In the genomic region with DNA sequence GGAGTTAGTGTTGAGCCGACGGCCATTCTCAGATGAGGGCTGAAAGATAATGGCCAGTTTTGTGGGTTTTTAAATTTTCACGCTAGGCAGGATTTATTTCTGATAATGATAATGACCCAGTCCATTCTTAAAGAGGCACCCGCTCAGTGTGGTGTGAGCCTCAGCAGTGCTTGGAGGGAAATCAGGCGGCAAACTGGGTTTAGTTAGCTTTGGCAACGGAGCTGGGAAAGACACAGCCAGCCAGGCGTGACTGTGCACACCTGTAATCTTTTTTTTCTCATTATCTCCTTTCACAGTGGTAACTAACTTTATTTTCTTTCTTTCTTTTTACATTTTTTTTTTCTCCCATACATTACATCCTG, we compare ENCODE assay signal across 14 mouse cellular contexts. TPM values are rescaled to one million over a fixed set of nuclear protein-coding genes. Genes with fewer than 3 reads are reported as not detected.
A peak's percentile ranks its signal among the peaks of the same experiment; 100 is the strongest.
DNase-seq lines count a peak whose midpoint lies in the region; ATAC-seq lines count a peak whose summit lies in the region.
"Had no signal": no experiment of that assay in that cellular context is flagged by ENCODE, and none has a peak within 500 bp of the region (broad histone marks: within the 10 kb centered on the region; RNA-seq: fewer than 3 reads in every experiment).

No protein-coding gene starts in this region.

- peak overlapping the region; percentile 31; the same call in 1 of the 2 replicates for H3K9ac ChIP-seq in heart, embryonic 14.5 days (ENCODE audit: low read length)
- H3K9ac ChIP-seq in limb, embryonic 13.5 days: no peak overlapping the region
- no peak overlapping the region for H3K9ac ChIP-seq in forebrain, embryonic 15.5 days (replicated peaks)
- H3K9ac ChIP-seq in midbrain, embryonic 16.5 days (ENCODE audit: low read depth, low read length): no peak overlapping the region

- H3K9me3 ChIP-seq in heart, embryonic 14.5 days (ENCODE audit: control insufficient read depth, low read length): no peaks in the 10 kb centered on the region; the same call in 1 of the 2 replicates
- 0 out of 2 replicates have a peak, but pooled peaks cover 4% of the 10 kb centered on the region for H3K9me3 ChIP-seq in heart, embryonic 10.5 days
- H3K9me3 ChIP-seq in limb, embryonic 13.5 days: no peaks in the 10 kb centered on the region
- H3K9me3 ChIP-seq in limb, embryonic 10.5 days (replicated peaks): no peaks in the 10 kb centered on the region
- H3K9me3 ChIP-seq in forebrain, embryonic 15.5 days: no peaks in the 10 kb centered on the region
- H3K9me3 ChIP-seq in midbrain, embryonic 16.5 days (replicated peaks; ENCODE audit: control insufficient read depth, low read length, poor library complexity, severe bottlenecking): no peaks in the 10 kb centered on the region

- peak overlapping the region; percentile 44 to 59; a peak in 3 of 4 replicates for H3K27ac ChIP-seq in heart, embryonic 14.5 days (replicated peaks in 1 of 2; ENCODE audit: control insufficient read depth in 1 of 2, insufficient read depth in 1 of 2, low read depth in 2 of 2, low read length in 2 of 2)
- H3K27ac ChIP-seq in heart, embryonic 10.5 days: no peak overlapping the region
- peak overlapping the region; percentile 63; the same call in 1 of the 2 replicates for H3K27ac ChIP-seq in limb, embryonic 13.5 days
- no peak overlapping the region for H3K27ac ChIP-seq in limb, embryonic 10.5 days
- no peak overlapping the region for H3K27ac ChIP-seq in forebrain, embryonic 15.5 days (replicated peaks)
- H3K27ac ChIP-seq in midbrain, embryonic 16.5 days (ENCODE audit: low read length): peak overlapping the region; percentile 61

- ATAC-seq in heart, embryonic 14.5 days (ENCODE audit: insufficient number of reproducible peaks, insufficient read depth, low FRiP score, low read depth): no peak
- ATAC-seq in limb, embryonic 13.5 days (ENCODE audit: low FRiP score, low read depth): no peak
- ATAC-seq in forebrain, embryonic 15.5 days (replicated peaks): peak; percentile 62; the same call in 1 of the 2 replicates
- no peak for ATAC-seq in midbrain, embryonic 16.5 days
- ATAC-seq: intestine, postnatal 0 days had no signal

- peaks cover 23 to 40% of the 10 kb centered on the region in 2 experiments for H3K4me1 ChIP-seq in heart, embryonic 14.5 days (ENCODE audit: control insufficient read depth in 2 of 2, insufficient read depth in 2 of 2, low read length in 2 of 2)
- H3K4me1 ChIP-seq in heart, embryonic 10.5 days: peaks cover 19% of the 10 kb centered on the region
- H3K4me1 ChIP-seq in limb, embryonic 13.5 days: peaks cover 25% of the 10 kb centered on the region
- H3K4me1 ChIP-seq in limb, embryonic 10.5 days: peaks cover 10% of the 10 kb centered on the region
- peaks cover 24% of the 10 kb centered on the region for H3K4me1 ChIP-seq in forebrain, embryonic 15.5 days
- peaks cover 22% of the 10 kb centered on the region for H3K4me1 ChIP-seq in midbrain, embryonic 16.5 days (ENCODE audit: control insufficient read depth, insufficient read depth, low read length)

- H3K4me3 ChIP-seq in heart, embryonic 14.5 days (ENCODE audit: control insufficient read depth in 1 of 2, insufficient read depth in 1 of 2, low read depth in 1 of 2, low read length in 2 of 2): no peak overlapping the region
- no peak overlapping the region for H3K4me3 ChIP-seq in heart, embryonic 10.5 days
- H3K4me3 ChIP-seq in limb, embryonic 13.5 days: no peak overlapping the region
- no peak overlapping the region for H3K4me3 ChIP-seq in limb, embryonic 10.5 days
- no peak overlapping the region for H3K4me3 ChIP-seq in forebrain, embryonic 15.5 days
- no peak overlapping the region for H3K4me3 ChIP-seq in midbrain, embryonic 16.5 days (ENCODE audit: low read depth, low read length)
- H3K4me3 ChIP-seq: myocyte had no signal

- H3K4me2 ChIP-seq in heart, embryonic 14.5 days (ENCODE audit: low read length): no peak overlapping the region
- H3K4me2 ChIP-seq in limb, embryonic 13.5 days (replicated peaks): peak overlapping the region; percentile 28; the same call in 1 of the 2 replicates
- H3K4me2 ChIP-seq in forebrain, embryonic 15.5 days (replicated peaks): peak overlapping the region; percentile 22; the same call in 1 of the 2 replicates
- peak overlapping the region; percentile 27; the same call in 1 of the 2 replicates for H3K4me2 ChIP-seq in midbrain, embryonic 16.5 days (ENCODE audit: low read length)

- DNase-seq in heart, embryonic 10.5 days (ENCODE audit: low spot score): no peak
- no peak for DNase-seq in limb, embryonic 10.5 days (ENCODE audit: low spot score)
- DNase-seq in cerebellum, adult 11-12 months: no peak
- no peak for DNase-seq in adrenal gland, postnatal 25 days
- DNase-seq: gastrocnemius, postnatal 10 days; liver; right cerebral cortex, adult 18-20 months; thymus, postnatal 4 days had no signal

- WGBS in heart, embryonic 14.5 days: 57% methylated on average over 7 of the region's 7 CpGs
- 81% methylated on average over 7 of the region's 7 CpGs for WGBS in heart, embryonic 10.5 days
- WGBS in limb, embryonic 13.5 days: 43% methylated on average over 7 of the region's 7 CpGs
- WGBS in limb, embryonic 10.5 days: 70% methylated on average over 7 of the region's 7 CpGs
- WGBS in forebrain, embryonic 15.5 days: 6% methylated on average over 7 of the region's 7 CpGs
- WGBS in midbrain, embryonic 16.5 days: 11% methylated on average over 7 of the region's 7 CpGs

- no peaks in the 10 kb centered on the region for H3K36me3 ChIP-seq in heart, embryonic 14.5 days (ENCODE audit: control insufficient read depth, insufficient read depth, low read length)
- no peaks in the 10 kb centered on the region for H3K36me3 ChIP-seq in heart, embryonic 10.5 days
- no peaks in the 10 kb centered on the region for H3K36me3 ChIP-seq in limb, embryonic 13.5 days
- no peaks in the 10 kb centered on the region for H3K36me3 ChIP-seq in limb, embryonic 10.5 days
- no peaks in the 10 kb centered on the region for H3K36me3 ChIP-seq in forebrain, embryonic 15.5 days
- H3K36me3 ChIP-seq in midbrain, embryonic 16.5 days (ENCODE audit: control insufficient read depth, insufficient read depth, low read length): no peaks in the 10 kb centered on the region

- H3K27me3 ChIP-seq in heart, embryonic 14.5 days (ENCODE audit: control insufficient read depth, insufficient read depth, low read length): no peaks in the 10 kb centered on the region
- no peaks in the 10 kb centered on the region for H3K27me3 ChIP-seq in heart, embryonic 10.5 days (ENCODE audit: insufficient read depth, poor library complexity, severe bottlenecking)
- H3K27me3 ChIP-seq in limb, embryonic 13.5 days: no peaks in the 10 kb centered on the region
- no peaks in the 10 kb centered on the region for H3K27me3 ChIP-seq in limb, embryonic 10.5 days (ENCODE audit: low read depth, poor library complexity, severe bottlenecking)
- H3K27me3 ChIP-seq in forebrain, embryonic 15.5 days: no peaks in the 10 kb centered on the region
- no peaks in the 10 kb centered on the region for H3K27me3 ChIP-seq in midbrain, embryonic 16.5 days (ENCODE audit: control insufficient read depth, insufficient read depth, low read depth, low read length)

RNA-seq across cellular contexts. Expression of gene Bfsp2, which starts 36.4 kb away (rescaled TPM):
- 0.70 and 1.3 TPM in 2 replicates for polyA plus RNA-seq in heart, embryonic 14.5 days (2014; fragmentation: Nextera tagmentation; extraction: Ambion mirVana)
- polyA plus RNA-seq in heart, embryonic 10.5 days (2016; fragmentation: Nextera tagmentation; extraction: Ambion mirVana): 0.39 and 0.74 TPM in 2 replicates
- 2.3 and 2.8 TPM in 2 replicates for polyA plus RNA-seq in limb, embryonic 13.5 days (2015; fragmentation: Nextera tagmentation; extraction: Ambion mirVana)
- polyA plus RNA-seq in limb, embryonic 10.5 days (2016; fragmentation: Nextera tagmentation; extraction: Ambion mirVana): 0.23 and 1.0 TPM in 2 replicates
- 2.0 and 2.3 TPM in 2 replicates for polyA plus RNA-seq in forebrain, embryonic 15.5 days (2015; fragmentation: Nextera tagmentation; extraction: Ambion mirVana)
- polyA plus RNA-seq in midbrain, embryonic 16.5 days (2015; fragmentation: Nextera tagmentation; extraction: Ambion mirVana): 2.2 and 2.8 TPM in 2 replicates
- total RNA-seq in adrenal gland, postnatal 25 days (2021): not detected in 2 replicates

Comparison
In these comparisons a context has a peak if more than half of its experiments do, and no peak if none do; other contexts are left out.
1. H3K27ac ChIP-seq: peak in heart, embryonic 14.5 days (2 of 2), limb, embryonic 13.5 days (single experiment) and midbrain, embryonic 16.5 days (single experiment); none in heart, embryonic 10.5 days (single experiment), limb, embryonic 10.5 days (single experiment) and forebrain, embryonic 15.5 days (single experiment).